Mouse (Mus musculus) limb, embryonic 15.5 days (tissue): ENCODE results near the gene Kri1. TPM values are rescaled to one million over a fixed set of nuclear protein-coding genes. Genes with fewer than 3 reads are reported as not detected.

Source experiments
- ATAC-seq: fragments of 200-750 bp; cut with Nextera tagmentation; 2 replicates; pipeline ENCODE4 v1.8.0; 2017; ENCODE audit warnings: low read depth, moderate TSS enrichment; ENCODE audit not compliant: insufficient number of reproducible peaks, low FRiP score, low TSS enrichment
- H3K27ac ChIP-seq: fragments of 300-500 bp; sonication (generic); 2 replicates; pipeline ENCODE4 v1.5.1; 2015; ENCODE audit warnings: moderate library complexity, mild to moderate bottlenecking, inconsistent platforms
- H3K27me3 ChIP-seq: fragments of 300-500 bp; sonication (generic); 2 replicates; pipeline ENCODE4 v1.6.1; 2015; ENCODE audit warnings: inconsistent platforms
- H3K36me3 ChIP-seq: fragments of 300-500 bp; sonication (generic); 2 replicates; pipeline ENCODE4 v1.6.1; 2015; ENCODE audit warnings: inconsistent platforms
- H3K4me1 ChIP-seq: fragments of 300-500 bp; sonication (generic); 2 replicates; pipeline ENCODE4 v1.6.1; 2015; ENCODE audit warnings: inconsistent platforms
- H3K4me2 ChIP-seq: fragments of 300-500 bp; sonication (generic); 2 replicates; pipeline ENCODE4 v1.6.1; 2015; ENCODE audit warnings: mild to moderate bottlenecking, inconsistent platforms
- H3K4me3 ChIP-seq: fragments of 300-500 bp; sonication (generic); 2 replicates; pipeline ENCODE4 v1.5.1; 2015; ENCODE audit warnings: mild to moderate bottlenecking, inconsistent platforms
- H3K9ac ChIP-seq: fragments of 300-500 bp; sonication (generic); 2 replicates; pipeline ENCODE4 v1.6.1; 2015; ENCODE audit warnings: inconsistent platforms
- H3K9me3 ChIP-seq: fragments of 300-500 bp; sonication (generic); 2 replicates; pipeline ENCODE4 v1.6.1; 2016; ENCODE audit warnings: inconsistent platforms
- WGBS: fragments of 180-500 bp; shearing (Covaris S2); methylation state at CpG from one replicate; pipeline ENCODE4 v1.1.7; 2015; 5-methylcytosine and 5-hydroxymethylcytosine counted together
- polyA plus RNA-seq: library from polyadenylated mRNA; unstranded; fragments of >200 nt; fragmentation: Nextera tagmentation; extraction: Ambion mirVana; gene quantifications from 2 replicates; pipeline ENCODE4 v1.2.1, GENCODE M21; 2015

The Kri1 gene
- polyA plus RNA-seq, 1 experiment from 2014 or later: 18.4 TPM

DNA sequence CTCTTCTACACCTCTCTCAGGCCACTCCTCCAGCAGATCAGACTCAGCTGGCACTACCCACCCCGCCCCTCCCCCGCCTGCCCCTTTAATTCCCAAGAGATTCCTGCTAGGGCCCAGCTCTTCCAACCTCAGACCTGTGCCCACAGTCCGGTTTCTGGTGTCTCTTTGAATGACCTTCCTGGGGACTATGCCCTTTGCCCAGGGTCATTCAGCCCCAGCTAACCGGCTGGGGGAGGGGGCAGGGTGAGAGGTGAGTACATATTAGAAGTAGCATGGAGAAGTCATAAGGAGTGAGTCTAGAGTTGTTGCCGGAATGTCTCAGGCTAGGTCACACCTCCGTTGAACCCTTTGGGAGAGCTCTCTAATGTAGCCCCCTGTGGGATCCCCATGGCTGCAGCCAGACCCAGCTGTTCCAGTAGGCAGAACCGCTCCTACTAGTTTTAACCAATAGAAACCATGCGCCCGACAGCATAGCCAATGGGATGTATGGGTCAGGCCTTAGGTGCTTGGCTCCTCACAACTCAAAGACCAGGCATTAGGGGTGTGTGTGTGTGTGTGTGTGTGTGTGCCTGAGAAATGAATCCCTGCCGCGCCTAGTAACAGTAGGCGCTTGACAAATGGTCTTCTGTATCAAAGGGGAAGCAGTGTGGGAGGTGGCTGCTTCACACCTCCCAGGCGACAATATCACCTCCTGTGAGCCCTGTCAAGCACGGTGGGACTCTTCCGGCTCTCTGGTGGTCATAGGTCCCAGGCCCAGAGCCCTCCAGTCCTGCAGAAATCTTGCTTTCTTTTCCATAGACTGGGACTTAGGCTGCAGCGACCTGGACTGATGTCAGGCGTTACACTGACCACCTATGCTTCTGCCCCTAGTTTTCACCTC, 37.9 kb downstream of the Kri1 start:
- Histone ChIP-seq H3K4me2 (no peak overlapping the region), H3K27ac (no peak overlapping the region), H3K9me3 (no peaks in the 10 kb centered on the region), H3K4me1 (peaks cover 14% of the 10 kb centered on the region), H3K36me3 (no peaks in the 10 kb centered on the region), H3K4me3 (no peak overlapping the region), H3K9ac (no peak overlapping the region), H3K27me3 (peaks cover 63% of the 10 kb centered on the region)
- ATAC-seq: no peak
- WGBS: 24% methylated on average over 17 of the region's 17 CpGs

DNA sequence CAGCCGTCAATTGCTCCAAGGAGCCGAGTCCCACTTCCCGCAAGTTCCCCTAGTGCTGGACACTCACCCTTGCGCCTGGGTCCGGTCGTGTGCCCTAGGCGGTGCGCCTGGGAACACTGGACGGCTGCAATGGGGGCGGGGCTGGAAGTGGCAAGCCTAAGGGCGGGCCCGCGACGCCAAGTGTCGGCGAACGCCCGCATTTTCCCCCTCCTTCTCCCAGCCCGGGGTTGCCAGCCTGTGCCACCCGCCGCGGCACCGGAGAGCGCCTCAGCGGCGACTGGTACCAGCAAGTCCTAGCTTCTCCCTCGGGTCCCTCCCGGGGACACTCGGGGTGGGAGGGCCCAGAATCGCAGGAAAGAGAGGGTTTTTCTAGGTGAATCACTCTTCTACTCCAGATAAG, 39.4 kb downstream of the Kri1 start, which contains the start of gene S1pr5:
Gene S1pr5 (minus strand): TSS at position 118 of the 400 bp plus-strand sequence.
- peaks cover 26% of the 10 kb centered on the region for H3K4me1 ChIP-seq
- H3K36me3 ChIP-seq: no peaks in the 10 kb centered on the region
- peaks cover 78% of the 10 kb centered on the region for H3K27me3 ChIP-seq
- H3K9me3 ChIP-seq: no peaks in the 10 kb centered on the region
- 1% methylated on average over 30 of the region's 30 CpGs for WGBS
- ATAC-seq: no peak
- H3K9ac ChIP-seq: 0 out of 2 replicates have a peak within 1 kb of the TSS, but pooled peaks have one; percentile 10
- H3K4me3 ChIP-seq: peak within 1 kb of the TSS; percentile 30
- H3K27ac ChIP-seq: no peak within 1 kb of the TSS
- H3K4me2 ChIP-seq: peak within 1 kb of the TSS; percentile 38

DNA sequence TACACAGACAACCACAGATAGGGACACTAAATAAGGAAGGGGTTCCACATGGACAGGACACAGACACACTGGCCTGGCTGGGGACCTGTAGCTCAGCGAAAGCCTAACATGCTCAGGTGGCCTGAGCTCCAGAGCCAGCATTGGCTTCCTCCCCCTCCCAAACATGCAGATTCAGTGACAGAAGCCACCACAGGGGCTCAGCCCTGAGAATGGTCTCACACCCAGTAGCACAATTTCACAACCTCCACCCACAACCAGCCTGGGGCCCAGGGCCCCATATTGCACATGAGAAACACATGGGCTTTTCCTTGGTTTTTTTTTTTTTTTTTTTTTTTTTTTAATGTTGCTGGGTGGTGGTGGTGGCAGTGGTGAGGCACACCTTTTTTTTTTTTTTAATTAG, 41.4 kb downstream of the Kri1 start:
- peaks cover 95% of the 10 kb centered on the region for H3K27me3 ChIP-seq
- no peaks in the 10 kb centered on the region for H3K9me3 ChIP-seq
- no peaks in the 10 kb centered on the region for H3K36me3 ChIP-seq
- no peak overlapping the region for H3K4me2 ChIP-seq
- H3K27ac ChIP-seq: no peak overlapping the region
- no peak overlapping the region for H3K4me3 ChIP-seq
- 94% methylated on average over 1 of the region's 1 CpGs for WGBS
- H3K4me1 ChIP-seq: peaks cover 24% of the 10 kb centered on the region
- no peak overlapping the region for H3K9ac ChIP-seq
- no peak for ATAC-seq

DNA sequence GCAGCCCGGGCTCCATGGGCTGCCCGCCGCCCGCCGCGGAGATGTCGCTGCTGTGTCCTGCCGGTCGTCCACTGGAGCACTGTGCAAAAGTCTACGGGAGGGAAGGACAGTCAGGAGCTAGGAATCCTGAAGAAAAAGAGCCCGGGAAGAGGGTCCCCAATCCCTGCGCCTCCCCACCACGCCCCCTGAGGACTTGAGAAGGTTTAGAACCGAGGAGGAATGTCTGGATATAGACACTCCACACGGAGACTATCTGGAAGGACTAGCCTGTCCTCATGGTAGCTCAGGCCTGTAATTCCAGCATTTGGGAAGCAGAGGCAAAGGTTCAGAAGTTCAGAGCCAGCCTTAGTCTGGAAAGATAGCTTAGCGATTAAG, 42.7 kb downstream of the Kri1 start:
- no peak overlapping the region for H3K27ac ChIP-seq
- peak overlapping the region; percentile 47 for H3K4me3 ChIP-seq
- H3K4me1 ChIP-seq: peaks cover 24% of the 10 kb centered on the region
- no peak for ATAC-seq
- H3K9me3 ChIP-seq: no peaks in the 10 kb centered on the region
- no peaks in the 10 kb centered on the region for H3K36me3 ChIP-seq
- no peak overlapping the region for H3K9ac ChIP-seq
- H3K4me2 ChIP-seq: peak overlapping the region; percentile 96
- 3% methylated on average over 16 of the region's 16 CpGs for WGBS
- peaks cover 83% of the 10 kb centered on the region for H3K27me3 ChIP-seq

DNA sequence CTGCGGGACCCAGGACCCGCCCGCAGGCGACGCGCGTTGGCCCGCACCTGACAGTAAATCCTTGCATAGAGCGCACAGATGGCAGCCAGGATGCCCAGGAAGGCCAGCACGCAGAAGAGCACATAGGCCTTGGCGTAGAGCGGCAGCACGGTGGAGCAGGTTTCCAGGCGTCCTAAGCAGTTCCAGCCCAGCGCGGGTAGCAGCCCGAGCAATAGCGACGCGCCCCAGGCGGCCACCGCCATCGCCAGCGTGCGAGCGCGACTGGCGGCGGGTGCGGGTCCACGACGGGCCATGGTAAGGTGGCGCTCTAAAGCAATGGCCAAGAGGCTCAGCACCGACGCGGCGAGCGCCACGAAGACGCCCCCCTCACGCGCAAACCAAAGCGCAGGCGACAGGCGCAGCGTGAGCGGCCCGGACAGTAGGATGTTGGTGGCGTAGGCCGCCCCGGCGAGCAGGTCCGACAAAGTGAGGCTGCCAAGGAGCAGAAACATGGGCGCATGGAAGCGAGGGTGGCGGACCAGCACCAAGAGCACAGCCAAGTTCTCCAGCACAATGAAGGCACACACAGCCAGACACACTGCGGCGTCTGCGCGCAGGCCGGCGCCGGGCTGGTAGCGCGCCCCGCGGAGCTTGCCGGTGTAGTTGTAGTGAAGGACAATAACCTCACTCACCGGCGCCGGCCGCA, 43.2 kb downstream of the Kri1 start:
- peak; percentile 25; the same call in 1 of the 2 replicates for ATAC-seq
- H3K4me2 ChIP-seq: peak overlapping the region; percentile 96
- peak overlapping the region; percentile 26; the same call in 1 of the 2 replicates for H3K9ac ChIP-seq
- peaks cover 77% of the 10 kb centered on the region for H3K27me3 ChIP-seq
- no peak overlapping the region for H3K27ac ChIP-seq
- peak overlapping the region; percentile 47 for H3K4me3 ChIP-seq
- peaks cover 26% of the 10 kb centered on the region for H3K4me1 ChIP-seq
- H3K36me3 ChIP-seq: no peaks in the 10 kb centered on the region
- WGBS: under 1% methylated on average over 72 of the region's 72 CpGs
- no peaks in the 10 kb centered on the region for H3K9me3 ChIP-seq

DNA sequence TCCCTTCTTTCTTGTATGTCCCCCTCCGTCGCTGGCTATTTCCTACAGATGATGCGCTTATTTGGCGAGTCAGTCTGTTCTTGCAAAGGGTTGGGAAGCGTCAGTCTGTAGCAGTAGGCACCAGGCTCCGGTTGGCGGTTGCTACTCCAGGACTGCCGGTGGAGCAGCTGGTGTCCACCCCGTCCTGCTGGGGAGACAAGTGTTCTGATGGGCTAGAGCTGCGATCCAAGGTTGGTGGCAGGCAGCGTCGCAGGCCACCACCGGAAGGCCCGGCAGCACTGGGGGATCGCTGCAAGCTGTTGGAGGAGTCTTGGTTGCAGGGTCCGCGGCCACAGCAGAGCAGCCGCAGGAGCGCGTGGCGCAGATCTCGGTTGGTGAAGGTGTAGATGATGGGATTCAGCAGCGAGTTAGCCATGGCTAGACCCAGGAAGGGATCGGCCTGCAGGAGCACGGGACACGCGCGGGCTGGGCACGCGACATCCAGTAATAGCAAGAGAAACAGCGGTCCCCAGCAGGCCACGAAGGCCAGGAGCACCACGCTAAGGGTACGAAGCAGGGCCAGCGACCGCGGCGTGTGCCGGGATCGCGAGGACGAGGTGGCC, 43.8 kb downstream of the Kri1 start:
- Histone ChIP-seq H3K4me2 (peak overlapping the region; percentile 96), H3K9me3 (no peaks in the 10 kb centered on the region), H3K9ac (0 out of 2 replicates have a peak overlapping the region, but pooled peaks have one; percentile 26), H3K27ac (no peak overlapping the region), H3K4me1 (peaks cover 30% of the 10 kb centered on the region), H3K4me3 (peak overlapping the region; percentile 47), H3K27me3 (peaks cover 71% of the 10 kb centered on the region), H3K36me3 (no peaks in the 10 kb centered on the region)
- ATAC-seq: no peak
- WGBS: 14% methylated on average over 42 of the region's 42 CpGs

DNA sequence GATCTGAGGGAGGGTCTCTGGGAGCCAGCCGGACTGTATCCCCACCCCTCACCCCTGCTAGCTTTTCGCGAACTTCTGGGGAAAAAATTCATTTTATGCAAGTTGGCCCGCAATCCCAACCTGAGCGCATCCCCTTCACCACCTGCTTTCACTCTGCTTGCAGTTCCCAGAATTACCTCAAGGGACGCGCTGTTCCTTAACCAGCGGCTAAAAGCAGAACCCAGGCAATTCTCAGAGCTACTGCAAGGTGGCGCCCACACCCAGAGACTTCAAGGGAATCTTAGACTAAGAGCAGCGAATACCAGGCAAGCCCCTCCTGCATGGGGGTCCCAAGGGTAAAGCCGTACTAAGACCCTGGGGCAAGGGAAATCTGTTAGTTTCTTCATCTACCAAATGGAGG, 46.4 kb downstream of the Kri1 start:
- Histone ChIP-seq H3K4me3 (no peak overlapping the region), H3K27ac (no peak overlapping the region), H3K4me2 (no peak overlapping the region), H3K9me3 (no peaks in the 10 kb centered on the region), H3K36me3 (0 out of 2 replicates have a peak, but pooled peaks cover 3% of the 10 kb centered on the region), H3K27me3 (peaks cover 49% of the 10 kb centered on the region), H3K9ac (no peak overlapping the region), H3K4me1 (peaks cover 38% of the 10 kb centered on the region)
- WGBS: 5% methylated on average over 11 of the region's 11 CpGs
- no peak for ATAC-seq

DNA sequence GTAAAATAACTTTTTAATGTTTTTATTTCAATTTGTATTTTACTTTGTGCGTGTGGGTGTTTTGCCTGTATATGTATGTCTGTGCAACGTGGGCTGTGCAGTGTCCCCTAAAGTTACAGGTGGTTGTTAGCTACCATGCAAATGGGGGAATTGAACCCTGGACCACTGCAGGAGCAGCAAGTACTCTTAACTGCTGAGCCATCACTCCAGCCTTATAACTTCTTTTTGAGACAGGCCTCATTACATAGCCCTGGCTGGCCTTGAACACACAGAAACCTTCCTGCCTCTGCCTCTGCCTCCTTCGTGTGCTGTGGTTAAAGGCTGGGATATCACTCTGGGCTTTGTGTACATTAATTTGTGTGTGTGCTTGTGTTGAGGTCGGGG, 48.3 kb downstream of the Kri1 start:
- Histone ChIP-seq H3K4me2 (peak overlapping the region; percentile 67), H3K27ac (peak overlapping the region; percentile 95), H3K27me3 (peaks cover 31% of the 10 kb centered on the region), H3K4me3 (peak overlapping the region; percentile 73), H3K4me1 (peaks cover 32% of the 10 kb centered on the region), H3K36me3 (peaks cover 16% of the 10 kb centered on the region), H3K9ac (peak overlapping the region; percentile 89), H3K9me3 (no peaks in the 10 kb centered on the region)
- ATAC-seq: no peak
- 27% methylated on average over 4 of the region's 4 CpGs for WGBS

DNA sequence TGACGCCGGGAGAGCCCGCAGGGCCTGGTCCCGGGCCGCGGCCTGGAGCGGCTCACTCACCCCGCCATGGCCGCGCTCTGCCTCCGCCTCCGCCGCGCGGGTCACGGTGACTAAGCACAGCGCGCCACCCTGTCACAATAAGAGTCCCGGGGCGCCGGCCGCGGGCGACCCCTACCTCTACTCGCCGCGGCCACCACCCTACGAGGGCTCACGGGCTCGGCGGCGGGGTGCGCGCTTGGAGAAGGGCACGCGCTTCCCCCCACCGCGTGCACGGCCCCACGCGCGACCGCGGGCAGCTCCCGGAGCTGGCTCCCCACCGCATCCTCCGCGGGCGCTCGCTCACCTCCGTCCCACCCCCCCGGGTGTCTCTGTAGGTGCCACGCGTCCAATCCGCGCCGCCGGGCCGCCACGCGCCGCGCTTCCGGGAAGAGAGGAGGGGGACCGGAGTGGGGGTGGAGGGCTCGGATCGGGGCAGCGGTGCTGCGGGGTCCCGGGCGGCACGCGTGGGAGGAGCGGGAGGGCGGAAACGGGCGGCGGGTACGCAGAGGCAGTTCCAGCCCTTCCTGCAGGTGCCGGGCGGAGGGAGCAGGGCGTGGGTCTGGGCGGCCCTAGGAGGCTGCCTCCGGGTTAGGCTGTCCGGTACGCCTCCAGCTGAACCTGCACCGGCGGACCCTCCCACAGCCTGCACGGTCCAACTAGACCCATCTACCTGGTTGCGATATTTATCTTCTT, 48.9 kb downstream of the Kri1 start, which contains the start of gene Keap1:
Gene Keap1 (minus strand): TSS at position 629 of the 732 bp plus-strand sequence.
- Histone ChIP-seq H3K27me3 (peaks cover 25% of the 10 kb centered on the region), H3K4me2 (peak within 1 kb of the TSS; percentile 67), H3K27ac (peak within 1 kb of the TSS; percentile 95), H3K36me3 (peaks cover 21% of the 10 kb centered on the region), H3K9ac (peak within 1 kb of the TSS; percentile 89), H3K4me3 (peak within 1 kb of the TSS; percentile 73), H3K9me3 (no peaks in the 10 kb centered on the region), H3K4me1 (peaks cover 26% of the 10 kb centered on the region)
- WGBS: under 1% methylated on average over 78 of the region's 90 CpGs
- ATAC-seq: peak; percentile 79

DNA sequence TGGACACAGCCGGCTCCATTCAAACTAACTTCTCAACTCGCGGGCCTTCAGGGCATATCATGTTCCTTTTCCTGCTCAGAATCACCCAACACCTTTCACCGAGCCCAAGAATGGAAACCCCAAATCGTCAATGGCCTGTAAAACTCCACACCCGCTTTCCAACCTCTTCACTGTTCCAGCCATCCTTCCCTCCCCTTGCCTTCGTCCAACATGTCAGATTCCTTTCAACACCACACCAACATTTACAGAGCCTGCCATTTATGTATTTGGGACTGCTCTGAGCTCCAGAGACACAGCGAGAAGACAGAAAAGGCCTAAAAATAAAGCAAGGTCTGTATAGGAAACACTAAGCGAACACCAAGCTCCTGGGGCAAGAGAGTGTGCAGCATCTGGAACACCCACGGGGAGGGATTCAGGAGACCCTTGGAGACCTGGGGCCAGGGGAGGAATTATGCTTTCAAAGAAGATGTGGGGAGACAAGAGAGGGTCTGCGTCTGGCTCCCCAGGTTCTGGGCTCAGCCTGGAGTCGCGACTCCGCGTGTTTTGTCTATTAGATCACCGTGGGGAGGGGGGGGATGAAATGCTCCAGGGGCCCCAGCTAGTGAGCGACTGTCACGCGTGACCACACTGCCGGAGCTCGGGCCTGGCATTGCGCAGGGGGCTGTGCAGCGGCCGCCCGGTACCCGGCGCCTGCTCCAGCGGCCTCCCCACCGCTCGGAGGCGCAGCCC, 49.6 kb downstream of the Kri1 start:
- peaks cover 29% of the 10 kb centered on the region for H3K36me3 ChIP-seq
- whole genome bisulfite sequencing: under 1% methylated on average over 31 of the region's 31 CpGs
- peak overlapping the region; percentile 89 for H3K9ac ChIP-seq
- peaks cover 18% of the 10 kb centered on the region for H3K27me3 ChIP-seq
- no peaks in the 10 kb centered on the region for H3K9me3 ChIP-seq
- ATAC-seq: peak; percentile 26
- H3K27ac ChIP-seq: peak overlapping the region; percentile 95
- H3K4me2 ChIP-seq: peak overlapping the region; percentile 67
- H3K4me1 ChIP-seq: peaks cover 24% of the 10 kb centered on the region
- peak overlapping the region; percentile 73 for H3K4me3 ChIP-seq
